Comparison of ENCODE assay signal across 18 mouse cellular contexts in the genomic region with DNA sequence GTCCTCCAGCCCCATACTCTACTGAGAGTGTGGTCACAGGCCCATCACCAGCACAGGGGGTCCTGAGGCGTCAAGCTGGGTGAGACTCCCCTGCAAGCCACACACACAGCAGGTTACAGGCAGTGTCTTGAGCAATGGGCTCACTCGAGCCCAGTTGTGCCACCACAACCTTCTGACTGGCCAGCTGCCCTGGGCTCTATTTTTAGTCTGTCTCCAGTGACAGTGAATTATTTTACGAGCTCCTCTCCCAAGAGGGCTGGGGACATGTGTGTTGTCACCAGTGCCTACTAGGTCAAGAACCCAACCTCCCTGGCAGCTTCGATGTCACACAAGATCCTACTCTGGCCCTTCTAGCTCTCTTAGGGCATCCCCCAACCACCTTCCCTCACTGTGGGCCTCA. TPM values are rescaled to one million over a fixed set of nuclear protein-coding genes. Genes with fewer than 3 reads are reported as not detected.
DNase-seq lines count a peak whose midpoint lies in the region.
"Had no signal": no experiment of that assay in that cellular context is flagged by ENCODE, and none has a peak within 500 bp of the region (broad histone marks: within the 10 kb centered on the region; RNA-seq: fewer than 3 reads in every experiment).

No protein-coding gene starts in this region.

- intact Hi-C loops in heart, postnatal 36 days (cut with DNase I) = no loop called here

- DNase-seq in heart, adult 9 months (ENCODE audit: low spot score in 2 of 2) = peak; percentile 32 to 47
- no peak for DNase-seq in heart, adult 11 months
- DNase-seq in adrenal gland, postnatal 10 days = peak; percentile 84
- DNase-seq in gastrocnemius, adult 8-10 months (ENCODE audit: low spot score in 2 of 2) = peak; percentile 66 to 76
- peak; percentile 29 to 37 for DNase-seq in heart, postnatal 36 days
- no peak for DNase-seq in cerebellum, adult 11 months
- DNase-seq in kidney, postnatal 10 days = no peak
- no peak for DNase-seq in kidney, postnatal 36 days
- DNase-seq: B cell, adult 2 months; cerebellum, adult 8-10 months; forebrain, postnatal 0 days; kidney, adult 18-20 months; kidney, postnatal 4 days; liver; lung, adult 2 months; lung, postnatal 4 days; right cerebral cortex, postnatal 4 days; thymus, adult 2 months had no signal

RNA-seq across cellular contexts. Expression of gene Prkag2, which starts 4.0 kb away (rescaled TPM):
- 100 to 1,000 TPM in 1 of 2 experiments, 10 to 100 TPM in 1; 76.5 to 129 TPM for total RNA-seq in adrenal gland, postnatal 10 days (2021)
- 10 to 100 TPM in 1 of 4 experiments, 1 to 10 TPM in 3; 8.2 to 10.7 (median 9.1) TPM for total RNA-seq in gastrocnemius, adult 8-10 months (2022)
- 10 to 100 TPM; 27.1 to 28.9 TPM for total RNA-seq in heart, postnatal 36 days (2021)

Comparison
In these comparisons a context has a peak if more than half of its experiments do, and no peak if none do; other contexts are left out.
1. DNase-seq: peak in heart, adult 9 months (2 of 2), adrenal gland, postnatal 10 days (single experiment), gastrocnemius, adult 8-10 months (2 of 2) and heart, postnatal 36 days (2 of 2); none in heart, adult 11 months (single experiment), cerebellum, adult 11 months (single experiment), kidney, postnatal 10 days (single experiment) and kidney, postnatal 36 days (0 of 2).